Mouse (Mus musculus): ENCODE results near the gene Cs. TPM values are rescaled to one million over a fixed set of nuclear protein-coding genes. Genes with fewer than 3 reads are reported as not detected.
"Not testable (repeated sequence)": the region's sequence is repeated elsewhere in the genome, so short reads cannot be mapped to it uniquely, and the experiment has no call there.

Cs gene
- polyA plus RNA-seq, 1 experiment = 150 TPM

GRCm38 (mm10) chr10:128327610-128328009 lies 9.9 kb upstream of the Cs start:
- DNase-seq = no peak
- 79% methylated on average over 10 of the region's 10 CpGs for WGBS

GRCm38 (mm10) chr10:128332358-128333249 lies 4.9 kb upstream of the Cs start:
- not testable (repeated sequence) for H3K4me1 ChIP-seq (ENCODE audit: control insufficient read depth, insufficient read depth, low read length); DNase-seq; H3K4me3 ChIP-seq (replicated peaks; ENCODE audit: extremely low read depth, low read depth, low read length)
- WGBS = 70% methylated on average over 6 of the region's 6 CpGs

More at GRCm38 (mm10) chr10:128327610-128328009, 9.9 kb upstream of the Cs start:
- TF ChIP-seq CTCF (IDR thresholded peaks at IDR 0.05; ENCODE audit: insufficient read depth, low read length) (no peak), POLR2A (IDR thresholded peaks at IDR 0.05; ENCODE audit: borderline replicate concordance, extremely low read depth, low read depth, low read length) (no peak)
- H3K4me1 ChIP-seq (ENCODE audit: control insufficient read depth, insufficient read depth, low read length) = no peaks in the 10 kb centered on the region
- no peak overlapping the region for H3K4me3 ChIP-seq (replicated peaks; ENCODE audit: extremely low read depth, low read depth, low read length)

- DNase-seq = peak; percentile 75
- TF ChIP-seq CTCF (IDR thresholded peaks at IDR 0.05; ENCODE audit: insufficient read depth, low read length) (peak; percentile 55; the same call in 1 of the 2 replicates), POLR2A (IDR thresholded peaks at IDR 0.05; ENCODE audit: borderline replicate concordance, extremely low read depth, low read depth, low read length) (no peak)
- Histone ChIP-seq H3K4me3 (replicated peaks; ENCODE audit: extremely low read depth, low read depth, low read length) (no peak overlapping the region), H3K4me1 (ENCODE audit: control insufficient read depth, insufficient read depth, low read length) (peaks cover 13% of the 10 kb centered on the region)
- 2% methylated on average over 4 of the region's 4 CpGs for WGBS
These were observed 2.0 kb upstream of the Cs start for GRCm38 (mm10) chr10:128335582-128335981.

GRCm38 (mm10) chr10:128336195-128336594 lies 1.3 kb upstream of the Cs start:
- Histone ChIP-seq H3K4me3 (replicated peaks; ENCODE audit: extremely low read depth, low read depth, low read length) (no peak overlapping the region), H3K4me1 (ENCODE audit: control insufficient read depth, insufficient read depth, low read length) (peaks cover 13% of the 10 kb centered on the region)
- WGBS = 91% methylated on average over 3 of the region's 3 CpGs
- DNase-seq = no peak
- TF ChIP-seq POLR2A (IDR thresholded peaks at IDR 0.05; ENCODE audit: borderline replicate concordance, extremely low read depth, low read depth, low read length) (no peak), CTCF (IDR thresholded peaks at IDR 0.05; ENCODE audit: insufficient read depth, low read length) (no peak)

GRCm38 (mm10) chr10:128336597-128336996 lies 937 bp upstream of the Cs start:
- no peak for DNase-seq
- peaks cover 13% of the 10 kb centered on the region for H3K4me1 ChIP-seq (ENCODE audit: control insufficient read depth, insufficient read depth, low read length)
- no peak for TF ChIP-seq POLR2A (IDR thresholded peaks at IDR 0.05; ENCODE audit: borderline replicate concordance, extremely low read depth, low read depth, low read length)
- H3K4me3 ChIP-seq (replicated peaks; ENCODE audit: extremely low read depth, low read depth, low read length) = no peak overlapping the region
- WGBS = 68% methylated on average over 3 of the region's 3 CpGs

- DNase-seq = no peak
- peaks cover 13% of the 10 kb centered on the region for H3K4me1 ChIP-seq (ENCODE audit: control insufficient read depth, insufficient read depth, low read length)
- TF ChIP-seq POLR2A (IDR thresholded peaks at IDR 0.05; ENCODE audit: borderline replicate concordance, extremely low read depth, low read depth, low read length) (no peak), CTCF (IDR thresholded peaks at IDR 0.05; ENCODE audit: insufficient read depth, low read length) (no peak)
These were observed 881 bp downstream of the Cs start for GRCm38 (mm10) chr10:128338415-128338814.

GRCm38 (mm10) chr10:128338948-128339347 lies 1.4 kb downstream of the Cs start:
- no peak for DNase-seq
- H3K4me1 ChIP-seq (ENCODE audit: control insufficient read depth, insufficient read depth, low read length) = peaks cover 13% of the 10 kb centered on the region
- TF ChIP-seq POLR2A (IDR thresholded peaks at IDR 0.05; ENCODE audit: borderline replicate concordance, extremely low read depth, low read depth, low read length) (no peak), CTCF (IDR thresholded peaks at IDR 0.05; ENCODE audit: insufficient read depth, low read length) (no peak)
- WGBS = 19% methylated on average over 2 of the region's 2 CpGs
- no peak overlapping the region for H3K4me3 ChIP-seq (replicated peaks; ENCODE audit: extremely low read depth, low read depth, low read length)

More at GRCm38 (mm10) chr10:128338415-128338814, 881 bp downstream of the Cs start:
- H3K4me3 ChIP-seq (replicated peaks; ENCODE audit: extremely low read depth, low read depth, low read length) = peak overlapping the region; percentile 94
- WGBS = 13% methylated on average over 5 of the region's 5 CpGs

- no peak overlapping the region for H3K4me3 ChIP-seq (replicated peaks; ENCODE audit: extremely low read depth, low read depth, low read length)
- H3K4me1 ChIP-seq (ENCODE audit: control insufficient read depth, insufficient read depth, low read length) = peaks cover 18% of the 10 kb centered on the region
- no peak for DNase-seq
- WGBS = 82% methylated on average over 2 of the region's 2 CpGs
- TF ChIP-seq POLR2A (IDR thresholded peaks at IDR 0.05; ENCODE audit: borderline replicate concordance, extremely low read depth, low read depth, low read length) = no peak
- TF ChIP-seq CTCF (IDR thresholded peaks at IDR 0.05; ENCODE audit: insufficient read depth, low read length) = 0 out of 2 replicates have a peak, but pooled peaks have one; percentile 27
These were observed 2.7 kb downstream of the Cs start for GRCm38 (mm10) chr10:128340257-128340656.

GRCm38 (mm10) chr10:128343436-128343835 lies 5.9 kb downstream of the Cs start:
- peaks cover 13% of the 10 kb centered on the region for H3K4me1 ChIP-seq (ENCODE audit: control insufficient read depth, insufficient read depth, low read length)
- no peak for TF ChIP-seq CTCF (IDR thresholded peaks at IDR 0.05; ENCODE audit: insufficient read depth, low read length)
- TF ChIP-seq POLR2A (IDR thresholded peaks at IDR 0.05; ENCODE audit: borderline replicate concordance, extremely low read depth, low read depth, low read length) = no peak
- no peak overlapping the region for H3K4me3 ChIP-seq (replicated peaks; ENCODE audit: extremely low read depth, low read depth, low read length)
- DNase-seq = no peak
- 64% methylated on average over 1 of the region's 1 CpGs for WGBS
